Mouse (Mus musculus): ENCODE measurements around the gene Mrpl36. TPM values are rescaled to one million over a fixed set of nuclear protein-coding genes. Genes with fewer than 3 reads are reported as not detected.

Mrpl36 gene
- polyA plus RNA-seq, 1 experiment from 2014 or later = 93.4 TPM

DNA sequence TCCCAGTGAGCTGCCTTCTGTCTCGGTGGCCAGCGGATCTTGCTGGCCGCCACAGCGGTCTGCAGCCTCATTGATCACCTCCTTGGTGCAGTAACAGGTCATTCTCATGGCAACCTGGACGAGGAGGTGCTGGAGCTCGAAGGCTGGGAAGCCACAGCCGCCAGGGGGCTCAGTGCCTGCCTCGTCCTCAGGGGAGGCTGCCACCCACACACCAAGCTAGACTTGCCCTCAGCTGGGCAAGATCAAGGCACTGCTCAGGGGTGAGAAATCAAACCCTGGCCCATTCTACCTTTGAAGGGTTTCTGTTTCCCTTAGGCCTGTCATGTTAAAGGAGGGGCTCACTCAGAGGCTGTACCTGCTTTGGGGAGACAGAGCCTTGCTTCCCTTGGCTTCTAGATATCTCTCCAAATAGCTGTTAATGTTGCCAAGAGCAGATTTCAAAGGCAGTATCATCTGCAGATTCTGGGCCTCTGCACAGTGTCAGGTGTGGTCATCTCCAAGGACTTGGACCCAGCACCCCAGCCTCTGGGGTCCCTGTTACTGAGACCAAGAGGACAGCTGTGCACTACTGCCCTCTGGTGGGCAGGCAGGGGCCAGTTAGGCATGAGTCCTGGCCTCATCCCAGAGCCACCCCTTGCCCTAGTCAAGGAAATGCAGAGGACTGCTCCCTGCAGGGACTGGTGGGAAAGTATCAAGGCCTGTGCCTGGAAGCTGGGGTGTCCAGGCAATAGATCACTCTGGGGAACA lies 18.0 kb upstream of the Mrpl36 start:
- ATAC-seq (ENCODE audit: low FRiP score, low read depth) = peak; percentile 72
- H3K4me2 ChIP-seq (replicated peaks) = no peak overlapping the region
- 0 out of 2 replicates have a peak, but pooled peaks cover 2% of the 10 kb centered on the region for H3K27me3 ChIP-seq (replicated peaks)
- no peaks in the 10 kb centered on the region for H3K36me3 ChIP-seq
- H3K9ac ChIP-seq = no peak overlapping the region
- peaks cover 6% of the 10 kb centered on the region; the same call in 1 of the 2 replicates for H3K4me1 ChIP-seq
- H3K4me3 ChIP-seq = no peak overlapping the region
- H3K9me3 ChIP-seq = no peaks in the 10 kb centered on the region
- 35% methylated on average over 8 of the region's 8 CpGs for WGBS
- H3K27ac ChIP-seq = no peak overlapping the region

DNA sequence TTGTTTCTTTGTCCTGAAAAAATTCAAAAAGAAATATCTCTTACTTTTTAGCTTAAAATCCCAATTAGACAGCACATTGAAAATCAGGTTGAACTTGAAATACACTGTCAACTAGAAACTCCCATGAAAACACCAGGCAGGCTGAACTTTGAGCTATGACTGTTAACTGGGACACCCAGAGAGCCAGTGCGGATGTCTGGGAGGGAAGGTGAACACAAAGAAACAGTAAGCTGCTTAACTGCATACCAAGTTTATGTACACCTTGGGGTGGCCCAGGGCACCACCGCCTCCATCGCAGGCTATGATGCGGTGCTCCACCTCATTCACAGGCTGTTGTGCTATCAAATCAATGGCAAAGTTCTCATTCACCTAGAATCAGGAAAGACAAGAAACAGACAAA lies 8.3 kb upstream of the Mrpl36 start:
- ATAC-seq (ENCODE audit: low FRiP score, low read depth) = no peak
- H3K9me3 ChIP-seq = peaks cover 6% of the 10 kb centered on the region; the same call in 1 of the 2 replicates
- no peaks in the 10 kb centered on the region for H3K27me3 ChIP-seq (replicated peaks)
- 95% methylated on average over 4 of the region's 4 CpGs for whole genome bisulfite sequencing
- H3K4me2 ChIP-seq (replicated peaks) = no peak overlapping the region
- no peak overlapping the region for H3K9ac ChIP-seq
- H3K4me3 ChIP-seq = no peak overlapping the region
- H3K4me1 ChIP-seq = no peaks in the 10 kb centered on the region
- H3K27ac ChIP-seq = no peak overlapping the region
- peaks cover 47% of the 10 kb centered on the region for H3K36me3 ChIP-seq

GRCm38 (mm10) chr13:73322626-73323025 lies 5.7 kb upstream of the Mrpl36 start:
- H3K4me1 ChIP-seq = peaks cover 3% of the 10 kb centered on the region; the same call in 1 of the 2 replicates
- no peak overlapping the region for H3K4me3 ChIP-seq
- no peak for ATAC-seq (ENCODE audit: low FRiP score, low read depth)
- no peak overlapping the region for H3K4me2 ChIP-seq (replicated peaks)
- no peak overlapping the region for H3K27ac ChIP-seq
- H3K36me3 ChIP-seq = peaks cover 48% of the 10 kb centered on the region
- WGBS = 93% methylated on average over 10 of the region's 10 CpGs
- no peak overlapping the region for H3K9ac ChIP-seq
- H3K27me3 ChIP-seq (replicated peaks) = no peaks in the 10 kb centered on the region
- H3K9me3 ChIP-seq = peaks cover 6% of the 10 kb centered on the region; the same call in 1 of the 2 replicates

- Histone ChIP-seq H3K9ac (no peak overlapping the region), H3K27me3 (replicated peaks) (no peaks in the 10 kb centered on the region), H3K4me3 (no peak overlapping the region), H3K4me2 (replicated peaks) (no peak overlapping the region), H3K9me3 (peaks cover 1% of the 10 kb centered on the region; the same call in 1 of the 2 replicates), H3K27ac (no peak overlapping the region), H3K4me1 (peaks cover 5% of the 10 kb centered on the region; the same call in 1 of the 2 replicates), H3K36me3 (peaks cover 41% of the 10 kb centered on the region)
- WGBS = 92% methylated on average over 4 of the region's 4 CpGs
- no peak for ATAC-seq (ENCODE audit: low FRiP score, low read depth)
Measured at GRCm38 (mm10) chr13:73323406-73323805, 4.9 kb upstream of the Mrpl36 start.

DNA sequence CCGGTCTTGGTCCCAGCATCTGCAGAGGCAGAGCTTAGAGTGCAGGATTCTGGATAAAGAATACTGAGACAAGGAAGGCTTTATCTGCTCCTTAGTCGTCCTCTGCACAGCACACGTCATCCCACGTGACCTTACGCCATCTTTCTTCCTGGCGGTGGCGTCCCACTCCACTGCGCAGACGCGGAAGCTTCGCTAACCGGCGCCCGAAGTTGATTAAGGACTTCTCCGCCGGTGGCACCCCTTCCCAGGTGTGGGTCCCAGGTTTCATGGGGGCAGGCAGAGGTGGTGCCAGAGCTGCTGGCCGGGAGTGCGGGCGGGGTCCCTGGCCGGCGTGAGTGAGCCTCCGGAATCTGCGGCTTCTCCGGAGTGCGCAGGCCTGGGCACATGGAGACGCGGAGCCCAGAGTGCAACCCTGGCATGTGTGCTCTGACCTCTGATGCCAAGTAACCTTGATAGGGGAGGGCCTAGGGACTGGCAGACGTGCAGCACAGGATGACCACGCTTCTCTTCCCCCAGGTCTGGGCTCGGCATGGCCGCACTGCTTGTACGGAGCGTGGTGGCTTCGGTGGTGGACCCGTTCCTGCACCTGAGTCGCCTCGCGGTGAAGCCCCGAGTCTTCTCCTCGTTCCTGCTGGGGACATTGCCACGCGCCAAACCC lies 2.7 kb downstream of the Mrpl36 start:
- WGBS = under 1% methylated on average over 42 of the region's 42 CpGs
- no peak overlapping the region for H3K27ac ChIP-seq
- H3K4me1 ChIP-seq = peaks cover 12% of the 10 kb centered on the region
- peaks cover 4% of the 10 kb centered on the region; the same call in 1 of the 2 replicates for H3K27me3 ChIP-seq (replicated peaks)
- peak; percentile 91 for ATAC-seq (ENCODE audit: low FRiP score, low read depth)
- H3K4me2 ChIP-seq (replicated peaks) = peak overlapping the region; percentile 96
- 0 out of 2 replicates have a peak, but pooled peaks cover 5% of the 10 kb centered on the region for H3K36me3 ChIP-seq
- peak overlapping the region; percentile 78 for H3K4me3 ChIP-seq
- H3K9ac ChIP-seq = peak overlapping the region; percentile 83
- no peaks in the 10 kb centered on the region for H3K9me3 ChIP-seq

- H3K27me3 ChIP-seq (replicated peaks) = peaks cover 4% of the 10 kb centered on the region; the same call in 1 of the 2 replicates
- no peak for ATAC-seq (ENCODE audit: low FRiP score, low read depth)
- no peaks in the 10 kb centered on the region for H3K36me3 ChIP-seq
- H3K4me1 ChIP-seq = peaks cover 12% of the 10 kb centered on the region
- no peaks in the 10 kb centered on the region for H3K9me3 ChIP-seq
- no peak overlapping the region for H3K27ac ChIP-seq
- H3K9ac ChIP-seq = no peak overlapping the region
- peak overlapping the region; percentile 78 for H3K4me3 ChIP-seq
- H3K4me2 ChIP-seq (replicated peaks) = peak overlapping the region; percentile 96
- WGBS = 79% methylated on average over 3 of the region's 3 CpGs
Measured at GRCm38 (mm10) chr13:73331736-73332135, 3.4 kb downstream of the Mrpl36 start.

- ATAC-seq (ENCODE audit: low FRiP score, low read depth) = 0 out of 2 replicates have a peak, but pooled peaks have one; percentile 75
- Histone ChIP-seq H3K4me1 (peaks cover 9% of the 10 kb centered on the region), H3K36me3 (no peaks in the 10 kb centered on the region), H3K27ac (no peak overlapping the region), H3K27me3 (replicated peaks) (peaks cover 21% of the 10 kb centered on the region), H3K4me2 (replicated peaks) (no peak overlapping the region), H3K9ac (no peak overlapping the region), H3K9me3 (no peaks in the 10 kb centered on the region), H3K4me3 (no peak overlapping the region)
- WGBS = 27% methylated on average over 7 of the region's 7 CpGs
Measured at GRCm38 (mm10) chr13:73336753-73337152, 8.4 kb downstream of the Mrpl36 start.

DNA sequence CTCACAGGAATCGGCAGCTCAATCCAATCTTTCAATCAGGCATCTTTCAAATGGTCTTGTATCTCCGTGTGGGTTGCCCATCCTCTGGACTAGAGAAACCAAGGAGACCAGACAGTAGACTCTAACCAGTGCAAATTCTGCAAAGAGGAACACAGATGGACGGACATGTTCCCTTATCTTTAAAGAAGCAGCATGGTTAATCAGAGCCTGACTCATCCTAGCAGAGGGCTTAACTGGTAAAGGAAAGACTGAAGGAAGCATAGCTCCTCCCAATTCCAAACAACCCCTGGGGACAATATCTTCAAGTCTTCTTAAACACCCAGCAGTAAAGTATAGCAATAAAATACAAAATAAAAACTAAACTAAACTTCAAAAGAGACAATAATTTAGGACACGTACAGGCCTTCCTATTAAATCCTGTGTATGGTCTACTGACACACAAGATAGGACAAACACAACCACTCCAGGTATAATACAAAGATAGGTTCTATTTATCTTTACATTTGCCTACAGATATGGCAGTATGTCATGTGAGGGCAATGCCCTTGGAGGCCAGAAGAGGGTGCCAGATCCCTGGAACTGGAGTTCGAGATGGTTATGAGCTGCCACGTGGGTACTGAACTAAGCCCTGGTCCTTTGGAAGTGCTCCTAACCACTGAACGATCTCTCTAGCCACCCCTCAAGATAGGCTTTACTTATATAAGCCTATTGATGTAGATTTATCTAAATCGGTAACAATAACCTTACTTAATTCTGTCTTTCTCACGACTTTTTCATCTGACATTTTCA lies 17.0 kb downstream of the Mrpl36 start:
- no peaks in the 10 kb centered on the region; the same call in 1 of the 2 replicates for H3K27me3 ChIP-seq (replicated peaks)
- H3K9ac ChIP-seq = no peak overlapping the region
- H3K4me1 ChIP-seq = no peaks in the 10 kb centered on the region
- no peaks in the 10 kb centered on the region for H3K9me3 ChIP-seq
- H3K27ac ChIP-seq = no peak overlapping the region
- no peak overlapping the region for H3K4me3 ChIP-seq
- no peaks in the 10 kb centered on the region for H3K36me3 ChIP-seq
- no peak for ATAC-seq (ENCODE audit: low FRiP score, low read depth)
- WGBS = 84% methylated on average over 9 of the region's 9 CpGs
- no peak overlapping the region for H3K4me2 ChIP-seq (replicated peaks)

DNA sequence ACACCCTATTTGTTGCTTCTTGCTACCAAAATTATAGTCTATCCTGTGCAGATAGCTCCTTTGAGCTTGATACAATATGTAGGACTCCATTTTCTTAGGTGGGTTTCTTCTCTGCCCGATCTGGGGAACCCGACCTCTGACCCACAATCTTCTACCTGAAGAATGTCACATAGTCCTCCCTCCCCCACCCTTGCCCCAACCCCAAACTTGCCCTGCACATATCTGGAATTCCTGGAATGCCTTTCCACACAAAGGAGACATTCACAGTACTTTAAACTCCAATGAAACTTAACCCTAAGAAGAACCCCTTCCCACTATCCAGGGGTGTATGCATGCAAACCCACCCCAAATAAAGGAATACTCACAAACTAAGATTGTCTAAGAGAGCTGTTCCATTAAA lies 17.8 kb downstream of the Mrpl36 start:
- Histone ChIP-seq H3K36me3 (no peaks in the 10 kb centered on the region), H3K4me1 (no peaks in the 10 kb centered on the region), H3K9me3 (no peaks in the 10 kb centered on the region), H3K27ac (no peak overlapping the region), H3K4me2 (replicated peaks) (no peak overlapping the region), H3K27me3 (replicated peaks) (no peaks in the 10 kb centered on the region; the same call in 1 of the 2 replicates), H3K9ac (no peak overlapping the region), H3K4me3 (no peak overlapping the region)
- 49% methylated on average over 2 of the region's 2 CpGs for WGBS
- ATAC-seq (ENCODE audit: low FRiP score, low read depth) = no peak

DNA sequence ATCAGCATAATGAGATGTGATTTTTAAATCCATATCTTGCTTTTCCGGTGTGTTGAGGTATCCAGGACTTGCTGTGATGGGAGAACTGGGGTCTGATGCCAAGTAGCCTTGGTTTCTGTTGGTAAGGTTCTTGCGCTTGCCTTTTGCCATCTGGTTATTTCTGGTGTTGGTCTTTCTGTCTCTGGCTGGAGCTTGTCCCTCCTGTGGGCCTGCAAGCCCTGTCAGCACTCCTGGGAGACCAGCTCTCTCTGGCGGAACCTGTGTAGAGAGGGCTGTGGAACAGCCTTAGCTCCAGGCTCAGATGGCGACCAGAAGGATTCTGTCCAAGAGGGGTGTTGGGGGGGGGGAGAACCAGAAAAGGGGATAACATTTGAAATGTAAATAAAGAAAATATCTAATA lies 18.4 kb downstream of the Mrpl36 start:
- H3K9me3 ChIP-seq = no peaks in the 10 kb centered on the region
- WGBS = 88% methylated on average over 4 of the region's 4 CpGs
- H3K4me1 ChIP-seq = no peaks in the 10 kb centered on the region
- H3K4me3 ChIP-seq = no peak overlapping the region
- H3K27ac ChIP-seq = no peak overlapping the region
- no peak overlapping the region for H3K9ac ChIP-seq
- no peaks in the 10 kb centered on the region for H3K36me3 ChIP-seq
- no peak overlapping the region for H3K4me2 ChIP-seq (replicated peaks)
- ATAC-seq (ENCODE audit: low FRiP score, low read depth) = no peak
- no peaks in the 10 kb centered on the region; the same call in 1 of the 2 replicates for H3K27me3 ChIP-seq (replicated peaks)

GRCm38 (mm10) chr13:73347171-73347570 lies 18.9 kb downstream of the Mrpl36 start:
- Histone ChIP-seq H3K4me2 (replicated peaks) (no peak overlapping the region), H3K4me3 (no peak overlapping the region), H3K9ac (no peak overlapping the region), H3K36me3 (no peaks in the 10 kb centered on the region), H3K27ac (no peak overlapping the region), H3K4me1 (no peaks in the 10 kb centered on the region), H3K9me3 (no peaks in the 10 kb centered on the region), H3K27me3 (replicated peaks) (no peaks in the 10 kb centered on the region; the same call in 1 of the 2 replicates)
- 76% methylated on average over 3 of the region's 3 CpGs for WGBS
- no peak for ATAC-seq (ENCODE audit: low FRiP score, low read depth)

All from neural tube, embryonic 12.5 days (tissue).